Mouse (Mus musculus) testis, adult 2 months (tissue): Measurements from ENCODE around the gene Immp2l.

Experiments used
- CTCF ChIP-seq: fragments of 200-500 bp; IDR thresholded peaks from 2 replicates; pipeline ENCODE4 v1.5.1; 2012; ENCODE audit warnings: low read depth, mild to moderate bottlenecking, inconsistent platforms, low read length, moderate library complexity; ENCODE audit not compliant: control insufficient read depth, insufficient read depth, insufficient replicate concordance
- POLR2A ChIP-seq: fragments of 200-500 bp; IDR thresholded peaks from 2 replicates; pipeline ENCODE4 v1.6.1; 2012; ENCODE audit warnings: low read depth, mild to moderate bottlenecking, inconsistent platforms, low read length, moderate library complexity; ENCODE audit not compliant: control insufficient read depth

DNA sequence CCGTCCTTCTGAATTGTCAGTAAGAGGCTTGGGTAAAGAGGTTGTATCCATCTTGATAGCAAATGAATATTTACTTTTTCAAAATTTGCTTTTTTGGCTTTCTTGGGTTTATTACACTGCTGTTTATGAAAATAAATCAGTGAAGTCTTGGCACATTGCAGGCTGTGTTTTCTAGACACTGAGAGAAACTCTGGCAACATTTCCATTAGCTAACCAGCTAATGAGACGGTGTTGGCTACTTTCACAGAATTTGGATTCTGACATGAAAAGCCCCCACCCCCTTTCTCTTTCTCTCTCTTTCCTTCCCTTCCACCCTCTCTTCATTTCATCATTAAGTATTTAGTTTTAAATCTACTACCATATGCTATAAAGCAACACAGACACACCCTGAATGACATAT is 496.4 kb downstream of the Immp2l start:
- TF ChIP-seq CTCF (no peak), POLR2A (no peak)
